Comparison of ENCODE assay signal across 8 mouse cellular contexts in the genomic region with DNA sequence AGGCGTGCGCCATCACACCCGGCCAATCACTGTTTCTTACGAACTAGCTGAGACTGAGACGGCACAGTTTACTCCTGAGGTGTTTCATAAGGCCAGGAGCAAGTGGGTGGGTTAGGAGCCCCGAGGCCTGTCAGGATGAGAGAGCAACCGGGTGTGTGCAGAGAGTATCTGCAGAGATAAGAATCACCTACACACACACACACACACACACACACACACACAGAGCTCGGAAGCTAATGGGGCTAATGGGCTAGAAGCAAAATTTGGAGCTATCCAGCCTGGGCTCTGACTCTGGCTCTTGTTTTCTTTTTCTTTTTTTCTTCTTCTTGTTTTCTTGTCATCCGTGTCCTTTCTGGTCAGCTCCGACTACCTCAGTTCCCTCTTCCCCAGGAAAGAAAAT. TPM values are rescaled to one million over a fixed set of nuclear protein-coding genes. Genes with fewer than 3 reads are reported as not detected.
DNase-seq lines count a peak whose midpoint lies in the region; ATAC-seq and TF ChIP-seq lines count a peak whose summit lies in the region.

No protein-coding gene starts in this region.

- no peak overlapping the region for H3K9ac ChIP-seq in heart, embryonic 15.5 days
- no peak overlapping the region for H3K9ac ChIP-seq in hindbrain, embryonic 12.5 days
- H3K9ac ChIP-seq in midbrain, embryonic 11.5 days (ENCODE audit: low read length): no peak overlapping the region; the same call in 1 of the 2 replicates

- H3K27ac ChIP-seq in heart, embryonic 15.5 days: no peak overlapping the region
- H3K27ac ChIP-seq in hindbrain, embryonic 12.5 days: no peak overlapping the region; the same call in 1 of the 2 replicates
- no peak overlapping the region for H3K27ac ChIP-seq in midbrain, embryonic 11.5 days (ENCODE audit: low read depth, low read length)

- H3K36me3 ChIP-seq in heart, embryonic 15.5 days: no peaks in the 10 kb centered on the region
- no peaks in the 10 kb centered on the region for H3K36me3 ChIP-seq in G1E (replicated peaks)
- H3K36me3 ChIP-seq in hindbrain, embryonic 12.5 days: no peaks in the 10 kb centered on the region
- H3K36me3 ChIP-seq in midbrain, embryonic 11.5 days (ENCODE audit: control insufficient read depth, insufficient read depth, low read length): no peaks in the 10 kb centered on the region

- no peak for TF ChIP-seq CTCF in G1E (IDR thresholded peaks at IDR 0.05; ENCODE audit: low read depth, low read length)

- H3K4me2 ChIP-seq in heart, embryonic 15.5 days: peak overlapping the region; percentile 48
- H3K4me2 ChIP-seq in hindbrain, embryonic 12.5 days (replicated peaks): peak overlapping the region; percentile 42
- peak overlapping the region; percentile 38; the same call in 1 of the 2 replicates for H3K4me2 ChIP-seq in midbrain, embryonic 11.5 days

- H3K4me1 ChIP-seq in heart, embryonic 15.5 days (replicated peaks): no peaks in the 10 kb centered on the region
- H3K4me1 ChIP-seq in G1E (ENCODE audit: insufficient read depth, low read depth, low read length): peaks cover 18% of the 10 kb centered on the region
- 0 out of 2 replicates have a peak, but pooled peaks cover 2% of the 10 kb centered on the region for H3K4me1 ChIP-seq in hindbrain, embryonic 12.5 days
- H3K4me1 ChIP-seq in midbrain, embryonic 11.5 days (ENCODE audit: control insufficient read depth, insufficient read depth, low read length): peaks cover 4% of the 10 kb centered on the region; the same call in 1 of the 2 replicates

- H3K4me3 ChIP-seq in heart, embryonic 15.5 days: peak overlapping the region; percentile 40; the same call in 1 of the 2 replicates
- peak overlapping the region; percentile 16; the same call in 1 of the 2 replicates for H3K4me3 ChIP-seq in G1E (ENCODE audit: low read depth, low read length)
- 0 out of 2 replicates have a peak overlapping the region, but pooled peaks have one; percentile 22 for H3K4me3 ChIP-seq in hindbrain, embryonic 12.5 days
- H3K4me3 ChIP-seq in midbrain, embryonic 11.5 days (ENCODE audit: low read depth, low read length): peak overlapping the region; percentile 15; the same call in 1 of the 2 replicates

- WGBS in heart, embryonic 15.5 days: 74% methylated on average over 10 of the region's 10 CpGs
- 89% methylated on average over 10 of the region's 10 CpGs for WGBS in hindbrain, embryonic 12.5 days
- 83% methylated on average over 10 of the region's 10 CpGs for WGBS in midbrain, embryonic 11.5 days

- no peak for ATAC-seq in heart, embryonic 15.5 days (replicated peaks; ENCODE audit: insufficient number of reproducible peaks, insufficient read depth, low FRiP score, low read depth)
- no peak for ATAC-seq in G1E (ENCODE audit: extremely low read depth, insufficient number of reproducible peaks, low FRiP score, poor library complexity, severe bottlenecking)
- ATAC-seq in hindbrain, embryonic 12.5 days (ENCODE audit: low FRiP score): no peak
- ATAC-seq in midbrain, embryonic 11.5 days (ENCODE audit: low FRiP score): no peak

- no peaks in the 10 kb centered on the region for H3K27me3 ChIP-seq in heart, embryonic 15.5 days
- H3K27me3 ChIP-seq in G1E (ENCODE audit: insufficient read depth, low read length): no peaks in the 10 kb centered on the region
- no peaks in the 10 kb centered on the region for H3K27me3 ChIP-seq in hindbrain, embryonic 12.5 days
- H3K27me3 ChIP-seq in midbrain, embryonic 11.5 days (ENCODE audit: control insufficient read depth, insufficient read depth, low read length): no peaks in the 10 kb centered on the region

- no peak for DNase-seq in heart, postnatal 36 days
- DNase-seq in G1E (ENCODE audit: low spot score): no peak
- no peak for DNase-seq in midbrain, embryonic 11.5 days (ENCODE audit: low spot score, missing footprints)
- DNase-seq in B cell, adult 2 months: no peak
- DNase-seq in layer of hippocampus, postnatal 14 days (ENCODE audit: low spot score in 2 of 2): no peak
- no peak for DNase-seq in thymus, postnatal 0 days (ENCODE audit: low spot score)

- intact Hi-C loops in heart, postnatal 36 days (cut with DNase I): loop anchor here (5.0 kb wide), 1 partner anchor 37 kb away; a partner anchor contains a TSS

- H3K9me3 ChIP-seq in heart, embryonic 15.5 days (replicated peaks): no peaks in the 10 kb centered on the region
- H3K9me3 ChIP-seq in G1E (replicated peaks): no peaks in the 10 kb centered on the region
- no peaks in the 10 kb centered on the region for H3K9me3 ChIP-seq in hindbrain, embryonic 12.5 days (replicated peaks)
- H3K9me3 ChIP-seq in midbrain, embryonic 11.5 days (ENCODE audit: control insufficient read depth, low read length): no peaks in the 10 kb centered on the region

RNA-seq across cellular contexts. Expression of a gene that starts 5.2 kb away (rescaled TPM):
- 0.39 and 1.1 TPM in 2 replicates for polyA plus RNA-seq in heart, embryonic 15.5 days (2015; fragmentation: Nextera tagmentation; extraction: Ambion mirVana)
- 1 to 10 TPM; 1.9 to 2.5 TPM for total RNA-seq in heart, postnatal 36 days (2021)
- 86.1 and 101 TPM in 2 replicates for total RNA-seq in G1E (2014; fragmentation: Nextera tagmentation)
- 99.6 and 105 TPM in 2 replicates for total RNA-seq in G1E (2017)
- 198 and 247 TPM in 2 replicates for polyA plus RNA-seq in G1E (2012)
- polyA plus RNA-seq in hindbrain, embryonic 12.5 days (2016; fragmentation: Nextera tagmentation; extraction: Ambion mirVana): 0.21 TPM in 1 of 2 replicates, not detected in the other
- 0.26 and 0.34 TPM in 2 replicates for polyA plus RNA-seq in midbrain, embryonic 11.5 days (2014; fragmentation: Nextera tagmentation; extraction: Ambion mirVana)
- total RNA-seq in layer of hippocampus, postnatal 14 days (2021): 1 to 10 TPM; 2.0 to 2.2 TPM
- polyA plus RNA-seq in thymus, postnatal 0 days (2015; fragmentation: Nextera tagmentation; extraction: Ambion mirVana): 13.7 and 18.2 TPM in 2 replicates

RNA-seq across cellular contexts. Expression of a gene that starts 21.0 kb away (rescaled TPM):
- polyA plus RNA-seq in heart, embryonic 15.5 days (2015; fragmentation: Nextera tagmentation; extraction: Ambion mirVana): 25.0 and 32.1 TPM in 2 replicates
- 1 to 10 TPM; 4.8 to 5.1 TPM for total RNA-seq in heart, postnatal 36 days (2021)
- 64.5 and 66.6 TPM in 2 replicates for total RNA-seq in G1E (2014; fragmentation: Nextera tagmentation)
- total RNA-seq in G1E (2017): 69.7 and 70.5 TPM in 2 replicates
- polyA plus RNA-seq in G1E (2012): 15.0 and 23.6 TPM in 2 replicates
- polyA plus RNA-seq in hindbrain, embryonic 12.5 days (2016; fragmentation: Nextera tagmentation; extraction: Ambion mirVana): 58.6 and 60.2 TPM in 2 replicates
- 80.8 and 82.6 TPM in 2 replicates for polyA plus RNA-seq in midbrain, embryonic 11.5 days (2014; fragmentation: Nextera tagmentation; extraction: Ambion mirVana)
- 10 to 100 TPM; 25.0 to 28.2 TPM for total RNA-seq in layer of hippocampus, postnatal 14 days (2021)
- 60.7 and 62.4 TPM in 2 replicates for polyA plus RNA-seq in thymus, postnatal 0 days (2015; fragmentation: Nextera tagmentation; extraction: Ambion mirVana)

RNA-seq across cellular contexts. Expression of a gene that starts 37.1 kb away (rescaled TPM):
- polyA plus RNA-seq in heart, embryonic 15.5 days (2015; fragmentation: Nextera tagmentation; extraction: Ambion mirVana): 22.3 and 25.2 TPM in 2 replicates
- total RNA-seq in heart, postnatal 36 days (2021): 10 to 100 TPM; 39.4 to 44.4 TPM
- total RNA-seq in G1E (2014; fragmentation: Nextera tagmentation): 22.2 and 31.1 TPM in 2 replicates
- 24.6 and 27.6 TPM in 2 replicates for total RNA-seq in G1E (2017)
- polyA plus RNA-seq in G1E (2012): 30.1 and 34.3 TPM in 2 replicates
- 40.5 and 42.6 TPM in 2 replicates for polyA plus RNA-seq in hindbrain, embryonic 12.5 days (2016; fragmentation: Nextera tagmentation; extraction: Ambion mirVana)
- 21.9 and 23.4 TPM in 2 replicates for polyA plus RNA-seq in midbrain, embryonic 11.5 days (2014; fragmentation: Nextera tagmentation; extraction: Ambion mirVana)
- total RNA-seq in layer of hippocampus, postnatal 14 days (2021): 100 to 1,000 TPM; 214 to 218 TPM
- polyA plus RNA-seq in thymus, postnatal 0 days (2015; fragmentation: Nextera tagmentation; extraction: Ambion mirVana): 10.9 and 13.3 TPM in 2 replicates

RNA-seq across cellular contexts. Expression of a gene that starts 50.1 kb away (rescaled TPM):
- polyA plus RNA-seq in heart, embryonic 15.5 days (2015; fragmentation: Nextera tagmentation; extraction: Ambion mirVana): 288 and 296 TPM in 2 replicates
- 10 to 100 TPM; 63.1 to 74.0 TPM for total RNA-seq in heart, postnatal 36 days (2021)
- total RNA-seq in G1E (2014; fragmentation: Nextera tagmentation): 460 and 585 TPM in 2 replicates
- 1,150 and 1,311 TPM in 2 replicates for total RNA-seq in G1E (2017)
- polyA plus RNA-seq in G1E (2012): 125 and 248 TPM in 2 replicates
- polyA plus RNA-seq in hindbrain, embryonic 12.5 days (2016; fragmentation: Nextera tagmentation; extraction: Ambion mirVana): 401 and 433 TPM in 2 replicates
- 439 and 458 TPM in 2 replicates for polyA plus RNA-seq in midbrain, embryonic 11.5 days (2014; fragmentation: Nextera tagmentation; extraction: Ambion mirVana)
- 100 to 1,000 TPM; 193 to 258 TPM for total RNA-seq in layer of hippocampus, postnatal 14 days (2021)
- polyA plus RNA-seq in thymus, postnatal 0 days (2015; fragmentation: Nextera tagmentation; extraction: Ambion mirVana): 1,171 and 1,412 TPM in 2 replicates
